Mouse (Mus musculus) right cerebral cortex, adult 18-20 months (tissue): ENCODE measurements around the gene Tulp3.
"Not testable (repeated sequence)": the region's sequence is repeated elsewhere in the genome, so short reads cannot be mapped to it uniquely, and the experiment has no call there.

Experiments used
- DNase-seq: peaks from one replicate; pipeline ENCODE4 v3.0.0; 2022; ENCODE audit warnings: mixed read lengths

The Tulp3 gene

GRCm38 (mm10) chr6:128355726-128356416 is at the start of gene Tulp3:
TSS of gene Tulp3 (minus strand) at chr6:128355851.
- peak; percentile 98 for DNase-seq

- DNase-seq = no peak
Observed at GRCm38 (mm10) chr6:128404708-128405107, 49.1 kb upstream of the Tulp3 start.

- DNase-seq = peak; percentile 56
Observed at GRCm38 (mm10) chr6:128399421-128400185, 44.0 kb upstream of the Tulp3 start.

- no peak for DNase-seq
Observed at GRCm38 (mm10) chr6:128398996-128399395, 43.3 kb upstream of the Tulp3 start, which contains the start of gene Nrip2. TSS of gene Nrip2 (plus strand) at chr6:128399296.

GRCm38 (mm10) chr6:128397574-128398261 is 42.1 kb upstream of the Tulp3 start:
- no peak for DNase-seq

- no peak for DNase-seq
Observed at GRCm38 (mm10) chr6:128390683-128391082, 35.0 kb upstream of the Tulp3 start.

GRCm38 (mm10) chr6:128389185-128389584 is 33.5 kb upstream of the Tulp3 start:
- DNase-seq = no peak

- no peak for DNase-seq
Observed at GRCm38 (mm10) chr6:128385026-128385425, 29.4 kb upstream of the Tulp3 start.

- DNase-seq = no peak
Observed at GRCm38 (mm10) chr6:128383752-128384151, 28.1 kb upstream of the Tulp3 start.

- DNase-seq = no peak
Observed at GRCm38 (mm10) chr6:128381254-128381653, 25.6 kb upstream of the Tulp3 start.

GRCm38 (mm10) chr6:128380594-128381167 is 25.0 kb upstream of the Tulp3 start:
- not testable (repeated sequence) for DNase-seq

GRCm38 (mm10) chr6:128379636-128380035 is 24.0 kb upstream of the Tulp3 start:
- no peak for DNase-seq

- DNase-seq = no peak
Observed at GRCm38 (mm10) chr6:128376371-128377085, 20.9 kb upstream of the Tulp3 start.

- DNase-seq = peak; percentile 46
Observed at GRCm38 (mm10) chr6:128375192-128375591, 19.5 kb upstream of the Tulp3 start, which contains the start of the genes Tex52 and Gm44596. TSS of gene Tex52 (plus strand) at chr6:128375456. TSS of gene Gm44596 (plus strand) at chr6:128375503.

GRCm38 (mm10) chr6:128370040-128370439 is 14.4 kb upstream of the Tulp3 start:
- DNase-seq = no peak

- no peak for DNase-seq
Observed at GRCm38 (mm10) chr6:128366466-128366865, 10.8 kb upstream of the Tulp3 start.

GRCm38 (mm10) chr6:128364721-128365120 is 9.1 kb upstream of the Tulp3 start:
- no peak for DNase-seq

- DNase-seq = no peak
Observed at GRCm38 (mm10) chr6:128363007-128363825, 7.6 kb upstream of the Tulp3 start.

GRCm38 (mm10) chr6:128362381-128363006 is 6.8 kb upstream of the Tulp3 start, which contains the start of the genes Rhno1 and Foxm1:
TSS of gene Rhno1 (minus strand) at chr6:128362911.
TSS of gene Foxm1 (plus strand) at chr6:128362967.
- DNase-seq = peak; percentile 85

GRCm38 (mm10) chr6:128361901-128362300 is 6.2 kb upstream of the Tulp3 start:
- no peak for DNase-seq

- DNase-seq = peak; percentile 63
Observed at GRCm38 (mm10) chr6:128358999-128359398, 3.3 kb upstream of the Tulp3 start.
